Mouse (Mus musculus): ENCODE data around the gene Xrcc1.

DNA sequence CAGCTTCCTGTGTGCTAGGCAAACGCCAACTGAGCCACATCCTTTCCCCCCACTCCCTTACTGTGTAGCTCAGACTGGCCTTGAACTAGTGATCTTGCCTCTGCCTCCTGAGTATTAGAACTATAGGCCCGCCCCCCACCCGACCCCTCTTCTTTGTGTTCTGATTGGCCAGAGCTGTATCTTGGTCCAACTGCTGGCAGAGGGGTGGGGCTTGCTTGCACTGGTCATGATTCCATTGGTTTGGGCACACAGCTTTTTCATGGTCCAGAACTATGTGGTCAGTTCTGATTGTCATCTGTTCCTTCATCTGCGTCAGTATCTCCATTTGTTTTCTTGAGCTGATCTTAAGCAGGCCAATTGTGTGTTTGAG lies 17.7 kb downstream of the Xrcc1 start:
- TF ChIP-seq CTCF (IDR thresholded peaks at IDR 0.05; ENCODE audit: extremely low read depth, insufficient read depth, insufficient read length, insufficient replicate concordance) (no peak), POLR2A (IDR thresholded peaks at IDR 0.05; ENCODE audit: low read depth, low read length) (no peak)

Measured in spleen, adult 2 months (tissue).